In genomic region chr8:77444166-77444870, GRCm38 (mm10) we compare ENCODE assay signal across 8 mouse cellular contexts.
A peak's percentile ranks its signal among the peaks of the same experiment; 100 is the strongest.
DNase-seq lines count a peak whose midpoint lies in the region; ATAC-seq lines count a peak whose summit lies in the region.

No protein-coding gene starts in this region.

- H3K27ac ChIP-seq in forebrain, embryonic 15.5 days (replicated peaks): no peak overlapping the region

- no peaks in the 10 kb centered on the region for H3K36me3 ChIP-seq in forebrain, embryonic 15.5 days

- peak; percentile 61 for DNase-seq in adrenal gland, postnatal 14 days
- DNase-seq in adrenal gland, adult 18-20 months (ENCODE audit: low spot score in 2 of 2): no peak
- peak; percentile 47 for DNase-seq in 3134 (ENCODE audit: extremely low read depth, insufficient read length, low spot score)
- peak; percentile 60 for DNase-seq in gastrocnemius, postnatal 10 days
- DNase-seq in kidney, postnatal 25 days: peak; percentile 54 to 75
- DNase-seq in c-Kit-positive CD71-positive TER-119-positive erythroid progenitor cells, embryonic 14.5 days (ENCODE audit: low spot score): no peak

- no peak overlapping the region for H3K4me2 ChIP-seq in forebrain, embryonic 15.5 days (replicated peaks)

- no peaks in the 10 kb centered on the region for H3K4me1 ChIP-seq in forebrain, embryonic 15.5 days

- H3K9ac ChIP-seq in forebrain, embryonic 15.5 days (replicated peaks): no peak overlapping the region

- H3K9me3 ChIP-seq in forebrain, embryonic 15.5 days: no peaks in the 10 kb centered on the region

- no peak for ATAC-seq in erythroid progenitor cell, adult 5-6 weeks (replicated peaks; ENCODE audit: low FRiP score, poor library complexity, severe bottlenecking)
- ATAC-seq in forebrain, embryonic 15.5 days (replicated peaks): no peak

- 85% methylated on average over 10 of the region's 10 CpGs for WGBS in forebrain, embryonic 15.5 days

- no peak overlapping the region for H3K4me3 ChIP-seq in forebrain, embryonic 15.5 days

- H3K27me3 ChIP-seq in forebrain, embryonic 15.5 days: no peaks in the 10 kb centered on the region

Comparison
In these comparisons a context has a peak if more than half of its experiments do, and no peak if none do; other contexts are left out.
1. DNase-seq: peak in adrenal gland, postnatal 14 days (single experiment), 3134 (single experiment), gastrocnemius, postnatal 10 days (single experiment) and kidney, postnatal 25 days (2 of 2); none in adrenal gland, adult 18-20 months (0 of 2) and c-Kit-positive CD71-positive TER-119-positive erythroid progenitor cells, embryonic 14.5 days (single experiment).